ENCODE assay signal across 8 mouse cellular contexts in genomic region chr12:69724018-69724710, GRCm38 (mm10). TPM values are rescaled to one million over a fixed set of nuclear protein-coding genes. Genes with fewer than 3 reads are reported as not detected.
DNase-seq lines count a peak whose midpoint lies in the region; ATAC-seq and TF ChIP-seq lines count a peak whose summit lies in the region.

No protein-coding gene starts in this region.

- peak overlapping the region; percentile 83 for H3K9ac ChIP-seq in heart, embryonic 13.5 days
- peak overlapping the region; percentile 76 for H3K9ac ChIP-seq in ES-E14 (ENCODE audit: insufficient read depth, low read depth, low read length, poor library complexity, severe bottlenecking)
- peak overlapping the region; percentile 56 for H3K9ac ChIP-seq in forebrain, embryonic 11.5 days (ENCODE audit: low read length)
- peak overlapping the region; percentile 78 for H3K9ac ChIP-seq in liver, embryonic 11.5 days (ENCODE audit: low read depth, low read length)

- no peak for DNase-seq in heart, adult 8-10 months (ENCODE audit: low spot score)
- DNase-seq in ES-E14 (ENCODE audit: low read depth, low spot score) = no peak
- DNase-seq in forebrain, embryonic 11.5 days (ENCODE audit: low spot score) = no peak
- no peak for DNase-seq in liver, embryonic 11.5 days (ENCODE audit: low spot score)
- no peak for DNase-seq in urinary bladder, postnatal 14 days (ENCODE audit: low spot score)
- DNase-seq in T-cell, adult 2 months (ENCODE audit: low spot score) = no peak
- DNase-seq in testis, postnatal 10 days (ENCODE audit: low spot score) = no peak

- no peak; the same call in 1 of the 2 replicates for ATAC-seq in heart, embryonic 13.5 days (ENCODE audit: extremely low read depth, insufficient number of reproducible peaks, low FRiP score, low TSS enrichment)
- ATAC-seq in forebrain, embryonic 11.5 days (replicated peaks; ENCODE audit: low FRiP score) = peak; percentile 8
- ATAC-seq in liver, embryonic 11.5 days (replicated peaks; ENCODE audit: low FRiP score) = peak; percentile 18

- H3K9me3 ChIP-seq in heart, embryonic 13.5 days = peaks cover 8% of the 10 kb centered on the region
- H3K9me3 ChIP-seq in ES-E14 (ENCODE audit: control insufficient read depth, insufficient read depth, low read depth, low read length) = peaks cover 8% of the 10 kb centered on the region
- peaks cover 8% of the 10 kb centered on the region; the same call in 1 of the 2 replicates for H3K9me3 ChIP-seq in forebrain, embryonic 11.5 days (ENCODE audit: control insufficient read depth, low read length)
- peaks cover 8% of the 10 kb centered on the region for H3K9me3 ChIP-seq in liver, embryonic 11.5 days (ENCODE audit: control insufficient read depth, low read length)

- in situ Hi-C loops in ES-E14 (cut with MboI; ENCODE audit: low sequenced_read_pairs in 2 of 2, unreplicated experiment in 2 of 2) = no loop called here

- peaks cover 20% of the 10 kb centered on the region for H3K36me3 ChIP-seq in heart, embryonic 13.5 days
- H3K36me3 ChIP-seq in ES-E14 (ENCODE audit: control insufficient read depth, insufficient read depth, low read length, poor library complexity, severe bottlenecking) = peaks cover 13% of the 10 kb centered on the region
- H3K36me3 ChIP-seq in forebrain, embryonic 11.5 days (ENCODE audit: control insufficient read depth, insufficient read depth, low read length) = peaks cover 4% of the 10 kb centered on the region; the same call in 1 of the 2 replicates
- peaks cover 19% of the 10 kb centered on the region for H3K36me3 ChIP-seq in liver, embryonic 11.5 days (ENCODE audit: control insufficient read depth, insufficient read depth, low read length)

- peak overlapping the region; percentile 94 for H3K4me2 ChIP-seq in heart, embryonic 13.5 days
- peak overlapping the region; percentile 73 for H3K4me2 ChIP-seq in forebrain, embryonic 11.5 days (ENCODE audit: low read depth, low read length, severe bottlenecking)
- peak overlapping the region; percentile 95 for H3K4me2 ChIP-seq in liver, embryonic 11.5 days

- WGBS in heart, embryonic 13.5 days = 2% methylated on average over 24 of the region's 24 CpGs
- WGBS in forebrain, embryonic 11.5 days = 2% methylated on average over 23 of the region's 24 CpGs
- 2% methylated on average over 24 of the region's 24 CpGs for WGBS in liver, embryonic 11.5 days

- no peaks in the 10 kb centered on the region for H3K27me3 ChIP-seq in heart, embryonic 13.5 days (replicated peaks)
- no peaks in the 10 kb centered on the region for H3K27me3 ChIP-seq in forebrain, embryonic 11.5 days (ENCODE audit: control insufficient read depth, insufficient read depth, low read length)
- no peaks in the 10 kb centered on the region for H3K27me3 ChIP-seq in liver, embryonic 11.5 days (replicated peaks; ENCODE audit: control insufficient read depth, insufficient read depth, low read length)

- H3K4me1 ChIP-seq in heart, embryonic 13.5 days = peaks cover 19% of the 10 kb centered on the region
- H3K4me1 ChIP-seq in ES-E14 (ENCODE audit: control insufficient read depth in 2 of 2, insufficient read depth in 2 of 2, low read length in 2 of 2, poor library complexity in 1 of 2) = peaks cover 4 to 10% of the 10 kb centered on the region in 2 experiments; a peak in 3 of 4 replicates
- no peaks in the 10 kb centered on the region; the same call in 1 of the 2 replicates for H3K4me1 ChIP-seq in forebrain, embryonic 11.5 days (replicated peaks; ENCODE audit: control insufficient read depth, insufficient read depth, low read length)
- peaks cover 8% of the 10 kb centered on the region for H3K4me1 ChIP-seq in liver, embryonic 11.5 days (replicated peaks; ENCODE audit: control insufficient read depth, insufficient read depth, low read length)

- peak overlapping the region; percentile 90 for H3K27ac ChIP-seq in heart, embryonic 13.5 days (replicated peaks)
- H3K27ac ChIP-seq in ES-E14 (ENCODE audit: insufficient read depth, low read depth, low read length, poor library complexity, severe bottlenecking) = no peak overlapping the region; the same call in 1 of the 2 replicates
- no peak overlapping the region for H3K27ac ChIP-seq in forebrain, embryonic 11.5 days (ENCODE audit: low read depth, low read length)
- peak overlapping the region; percentile 87 for H3K27ac ChIP-seq in liver, embryonic 11.5 days (ENCODE audit: low read depth, low read length)

- H3K4me3 ChIP-seq in heart, embryonic 13.5 days = peak overlapping the region; percentile 72
- H3K4me3 ChIP-seq in ES-E14 (ENCODE audit: insufficient read depth in 1 of 2, low read depth in 1 of 2, low read length in 2 of 2, poor library complexity in 1 of 2, severe bottlenecking in 1 of 2) = peak overlapping the region; percentile 83 to 85
- H3K4me3 ChIP-seq in forebrain, embryonic 11.5 days (ENCODE audit: low read depth, low read length) = peak overlapping the region; percentile 58
- H3K4me3 ChIP-seq in liver, embryonic 11.5 days (ENCODE audit: low read depth, low read length) = peak overlapping the region; percentile 82

TF ChIP-seq in ES-E14, 5 proteins besides CTCF, POLR2A, EP300 and RAD21:
- TF ChIP-seq CHD2 (IDR thresholded peaks at IDR 0.05; ENCODE audit: low read depth, low read length) = no peak
- TF ChIP-seq MAFK (IDR thresholded peaks at IDR 0.05; ENCODE audit: insufficient read depth, low read depth, low read length) = no peak
- TF ChIP-seq ZNF384 (IDR thresholded peaks at IDR 0.05; ENCODE audit: low read depth, low read length) = no peak
- no peak for TF ChIP-seq ZC3H11A (IDR thresholded peaks at IDR 0.05; ENCODE audit: borderline replicate concordance, low read depth, low read length)
- no peak for TF ChIP-seq HCFC1 (IDR thresholded peaks at IDR 0.05; ENCODE audit: borderline replicate concordance, insufficient read depth, low read length)

RNA-seq across cellular contexts. Expression of gene L2hgdh, which starts 0.5 kb away (rescaled TPM):
- 14.0 and 15.3 TPM in 2 replicates for polyA plus RNA-seq in heart, embryonic 13.5 days (2015; fragmentation: Nextera tagmentation; extraction: Ambion mirVana)
- 10 to 100 TPM; 42.7 to 56.7 (median 46.3) TPM for total RNA-seq in heart, adult 8-10 months (2022)
- total RNA-seq in ES-E14 (2012; rRNA removed) = 23.3 and 28.2 TPM in 2 replicates
- 16.3 TPM in 2 replicates for polyA plus RNA-seq in forebrain, embryonic 11.5 days (2014; fragmentation: Nextera tagmentation; extraction: Ambion mirVana)
- 25.0 and 26.8 TPM in 2 replicates for polyA plus RNA-seq in liver, embryonic 11.5 days (2014; fragmentation: Nextera tagmentation; extraction: Ambion mirVana)

RNA-seq across cellular contexts. Expression of gene Atp5s, which starts 0.6 kb away (rescaled TPM):
- polyA plus RNA-seq in heart, embryonic 13.5 days (2015; fragmentation: Nextera tagmentation; extraction: Ambion mirVana) = 30.5 and 31.5 TPM in 2 replicates
- total RNA-seq in heart, adult 8-10 months (2022) = 10 to 100 TPM; 28.1 to 38.2 (median 32.3) TPM
- 7.9 and 9.6 TPM in 2 replicates for total RNA-seq in ES-E14 (2012; rRNA removed)
- 18.9 and 23.6 TPM in 2 replicates for polyA plus RNA-seq in forebrain, embryonic 11.5 days (2014; fragmentation: Nextera tagmentation; extraction: Ambion mirVana)
- polyA plus RNA-seq in liver, embryonic 11.5 days (2014; fragmentation: Nextera tagmentation; extraction: Ambion mirVana) = 30.0 and 34.3 TPM in 2 replicates

RNA-seq across cellular contexts. Expression of gene Sos2, which starts 42.5 kb away (rescaled TPM):
- 5.6 and 6.5 TPM in 2 replicates for polyA plus RNA-seq in heart, embryonic 13.5 days (2015; fragmentation: Nextera tagmentation; extraction: Ambion mirVana)
- total RNA-seq in heart, adult 8-10 months (2022) = 10 to 100 TPM; 36.6 to 44.0 (median 41.1) TPM
- 3.5 and 6.9 TPM in 2 replicates for total RNA-seq in ES-E14 (2012; rRNA removed)
- 13.1 and 13.3 TPM in 2 replicates for polyA plus RNA-seq in forebrain, embryonic 11.5 days (2014; fragmentation: Nextera tagmentation; extraction: Ambion mirVana)
- 7.6 and 9.2 TPM in 2 replicates for polyA plus RNA-seq in liver, embryonic 11.5 days (2014; fragmentation: Nextera tagmentation; extraction: Ambion mirVana)

Comparison
In these comparisons a context has a peak if more than half of its experiments do, and no peak if none do; other contexts are left out.
1. H3K27ac ChIP-seq: peak in heart, embryonic 13.5 days (single experiment) and liver, embryonic 11.5 days (single experiment); none in ES-E14 (single experiment) and forebrain, embryonic 11.5 days (single experiment).
2. Peak in every context shown above with its lines, with median percentiles within 50 percentile points of each other: H3K4me2 ChIP-seq, H3K4me3 ChIP-seq and H3K9ac ChIP-seq.